In genomic region chr7:62269156-62269855, GRCm38 (mm10) we compare ENCODE assay signal across 15 mouse cellular contexts.
DNase-seq lines count a peak whose midpoint lies in the region; ATAC-seq and TF ChIP-seq lines count a peak whose summit lies in the region.
"Had no signal": no experiment of that assay in that cellular context is flagged by ENCODE, and none has a peak within 500 bp of the region (broad histone marks: within the 10 kb centered on the region; RNA-seq: fewer than 3 reads in every experiment).

No protein-coding gene starts in this region.

- ATAC-seq in embryonic facial prominence, embryonic 11.5 days (replicated peaks; ENCODE audit: insufficient number of reproducible peaks, low FRiP score, low TSS enrichment, low read depth), result no peak
- ATAC-seq in limb, embryonic 14.5 days (ENCODE audit: low FRiP score, low read depth), result peak; percentile 81; the same call in 1 of the 2 replicates
- ATAC-seq: intestine, embryonic 15.5 days had no signal

- no peak overlapping the region for H3K27ac ChIP-seq in embryonic facial prominence, embryonic 11.5 days (replicated peaks; ENCODE audit: low read depth, low read length)
- no peak overlapping the region for H3K27ac ChIP-seq in embryonic facial prominence, embryonic 10.5 days (replicated peaks)
- H3K27ac ChIP-seq in limb, embryonic 14.5 days (replicated peaks; ENCODE audit: low read depth, low read length), result 0 out of 2 replicates have a peak overlapping the region, but pooled peaks have one; percentile 33
- no peak overlapping the region for H3K27ac ChIP-seq in limb, embryonic 10.5 days
- H3K27ac ChIP-seq: intestine, embryonic 15.5 days; liver, embryonic 15.5 days had no signal

- H3K9ac ChIP-seq in embryonic facial prominence, embryonic 11.5 days (replicated peaks; ENCODE audit: low read length), result no peak overlapping the region
- no peak overlapping the region for H3K9ac ChIP-seq in limb, embryonic 14.5 days (ENCODE audit: low read depth, low read length, severe bottlenecking)
- H3K9ac ChIP-seq: intestine, embryonic 15.5 days; liver, embryonic 15.5 days had no signal

- peak; percentile 26 for DNase-seq in embryonic facial prominence, embryonic 11.5 days (ENCODE audit: low spot score)
- no peak for DNase-seq in embryonic facial prominence, embryonic 10.5 days (ENCODE audit: low spot score)
- DNase-seq in limb, embryonic 14.5 days (ENCODE audit: low spot score), result peak; percentile 40
- no peak for DNase-seq in limb, embryonic 10.5 days (ENCODE audit: low spot score)
- DNase-seq in embryo, embryonic 11.5 days (ENCODE audit: low read depth, low spot score), result peak; percentile 19
- DNase-seq in mesoderm, embryonic 11.5 days (ENCODE audit: low read depth, low spot score), result peak; percentile 31
- DNase-seq in urinary bladder, postnatal 10 days (ENCODE audit: low spot score), result no peak
- no peak for DNase-seq in gastrocnemius, postnatal 14 days
- DNase-seq: cerebellum, adult 11-12 months; heart, postnatal 14 days; kidney, postnatal 10 days; lung, postnatal 14 days; thymus, adult 2 months had no signal

- no peaks in the 10 kb centered on the region for H3K9me3 ChIP-seq in embryonic facial prominence, embryonic 11.5 days (replicated peaks; ENCODE audit: control insufficient read depth, low read length)
- H3K9me3 ChIP-seq in embryonic facial prominence, embryonic 10.5 days, result 0 out of 2 replicates have a peak, but pooled peaks cover 5% of the 10 kb centered on the region
- no peaks in the 10 kb centered on the region for H3K9me3 ChIP-seq in limb, embryonic 14.5 days (ENCODE audit: control insufficient read depth, low read length)
- H3K9me3 ChIP-seq in limb, embryonic 10.5 days (replicated peaks), result no peaks in the 10 kb centered on the region
- H3K9me3 ChIP-seq: intestine, embryonic 15.5 days; liver, embryonic 15.5 days had no signal

- no peak overlapping the region for H3K4me2 ChIP-seq in embryonic facial prominence, embryonic 11.5 days (ENCODE audit: low read depth, low read length)
- no peak overlapping the region for H3K4me2 ChIP-seq in limb, embryonic 14.5 days (replicated peaks; ENCODE audit: low read depth, low read length, severe bottlenecking)
- H3K4me2 ChIP-seq: intestine, embryonic 15.5 days; liver, embryonic 15.5 days had no signal

- WGBS in embryonic facial prominence, embryonic 11.5 days, result 77% methylated on average over 1 of the region's 1 CpGs
- WGBS in embryonic facial prominence, embryonic 10.5 days, result 71% methylated on average over 1 of the region's 1 CpGs
- WGBS in limb, embryonic 14.5 days, result 41% methylated on average over 1 of the region's 1 CpGs
- 63% methylated on average over 1 of the region's 1 CpGs for WGBS in limb, embryonic 10.5 days

- no peaks in the 10 kb centered on the region for H3K4me1 ChIP-seq in embryonic facial prominence, embryonic 11.5 days (ENCODE audit: control insufficient read depth, insufficient read depth, low read length)
- 0 out of 2 replicates have a peak, but pooled peaks cover 3% of the 10 kb centered on the region for H3K4me1 ChIP-seq in embryonic facial prominence, embryonic 10.5 days
- H3K4me1 ChIP-seq in limb, embryonic 14.5 days (ENCODE audit: control insufficient read depth, insufficient read depth, low read length), result no peaks in the 10 kb centered on the region
- H3K4me1 ChIP-seq in limb, embryonic 10.5 days, result no peaks in the 10 kb centered on the region
- H3K4me1 ChIP-seq: intestine, embryonic 15.5 days; liver, embryonic 15.5 days had no signal

- no peaks in the 10 kb centered on the region for H3K27me3 ChIP-seq in embryonic facial prominence, embryonic 11.5 days (ENCODE audit: control insufficient read depth, insufficient read depth, low read length)
- H3K27me3 ChIP-seq in embryonic facial prominence, embryonic 10.5 days (replicated peaks; ENCODE audit: low read depth, poor library complexity, severe bottlenecking), result no peaks in the 10 kb centered on the region
- no peaks in the 10 kb centered on the region for H3K27me3 ChIP-seq in limb, embryonic 14.5 days (ENCODE audit: control insufficient read depth, insufficient read depth, low read length)
- H3K27me3 ChIP-seq in limb, embryonic 10.5 days (ENCODE audit: low read depth, poor library complexity, severe bottlenecking), result no peaks in the 10 kb centered on the region
- H3K27me3 ChIP-seq: intestine, embryonic 15.5 days; liver, embryonic 15.5 days had no signal

- intact Hi-C loops in gastrocnemius, postnatal 14 days (cut with DNase I; ENCODE audit: low total_unique reads), result no loop called here

- TF ChIP-seq POLR2A in limb, embryonic 14.5 days (IDR thresholded peaks at IDR 0.05; ENCODE audit: borderline replicate concordance, extremely low read depth, insufficient read depth, insufficient read length), result no peak

- no peaks in the 10 kb centered on the region for H3K36me3 ChIP-seq in embryonic facial prominence, embryonic 11.5 days (replicated peaks; ENCODE audit: control insufficient read depth, insufficient read depth, low read depth, low read length)
- H3K36me3 ChIP-seq in embryonic facial prominence, embryonic 10.5 days (replicated peaks), result no peaks in the 10 kb centered on the region
- no peaks in the 10 kb centered on the region for H3K36me3 ChIP-seq in limb, embryonic 14.5 days (ENCODE audit: control insufficient read depth, insufficient read depth, low read length)
- H3K36me3 ChIP-seq in limb, embryonic 10.5 days, result no peaks in the 10 kb centered on the region
- H3K36me3 ChIP-seq: intestine, embryonic 15.5 days; liver, embryonic 15.5 days had no signal

- H3K4me3 ChIP-seq in embryonic facial prominence, embryonic 11.5 days (ENCODE audit: low read depth, low read length), result no peak overlapping the region
- H3K4me3 ChIP-seq in embryonic facial prominence, embryonic 10.5 days, result no peak overlapping the region
- no peak overlapping the region for H3K4me3 ChIP-seq in limb, embryonic 14.5 days (replicated peaks; ENCODE audit: low read length)
- no peak overlapping the region for H3K4me3 ChIP-seq in limb, embryonic 10.5 days
- H3K4me3 ChIP-seq: intestine, embryonic 15.5 days; liver, embryonic 15.5 days had no signal

Comparison
In these comparisons a context has a peak if more than half of its experiments do, and no peak if none do; other contexts are left out.
1. DNase-seq: peak in embryonic facial prominence, embryonic 11.5 days (single experiment), limb, embryonic 14.5 days (single experiment), embryo, embryonic 11.5 days (single experiment) and mesoderm, embryonic 11.5 days (single experiment); none in embryonic facial prominence, embryonic 10.5 days (single experiment), limb, embryonic 10.5 days (single experiment), urinary bladder, postnatal 10 days (single experiment) and gastrocnemius, postnatal 14 days (single experiment).